In the genomic region with DNA sequence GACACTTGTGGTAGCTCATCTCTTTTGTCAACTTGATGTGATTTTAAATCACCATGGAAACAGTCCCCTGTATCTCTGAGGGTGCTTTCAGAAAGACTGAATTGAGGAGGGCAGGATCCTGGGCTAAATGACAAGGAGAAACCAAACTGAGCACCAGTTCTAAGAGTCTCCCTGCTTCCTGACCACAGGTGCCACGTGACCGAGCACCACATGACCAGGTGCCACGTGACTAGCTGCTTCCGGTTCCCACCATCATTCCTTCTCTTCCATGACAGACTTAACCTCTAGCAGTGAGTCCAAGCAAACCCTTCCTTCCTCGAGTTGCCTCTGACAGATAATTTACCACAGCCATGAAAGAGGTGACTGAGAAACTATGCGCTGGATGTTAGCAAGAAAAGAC, we compare ENCODE assay signal across 17 mouse cellular contexts.
"Had no signal": no experiment of that assay in that cellular context is flagged by ENCODE, and none has a peak within 500 bp of the region (broad histone marks: within the 10 kb centered on the region; RNA-seq: fewer than 3 reads in every experiment).

No protein-coding gene starts in this region.

- H3K9me3 ChIP-seq: limb, embryonic 12.5 days; limb, embryonic 15.5 days; midbrain, embryonic 12.5 days; midbrain, embryonic 15.5 days; neural tube, embryonic 13.5 days had no signal

- H3K27me3 ChIP-seq: limb, embryonic 15.5 days; midbrain, embryonic 12.5 days; midbrain, embryonic 15.5 days; neural tube, embryonic 13.5 days had no signal

- H3K36me3 ChIP-seq: limb, embryonic 12.5 days; limb, embryonic 15.5 days; midbrain, embryonic 12.5 days; midbrain, embryonic 15.5 days; neural tube, embryonic 13.5 days had no signal

- ATAC-seq: liver, postnatal 0 days; lung, postnatal 0 days; midbrain, embryonic 15.5 days had no signal

- H3K27ac ChIP-seq: limb, embryonic 12.5 days; limb, embryonic 15.5 days; liver, embryonic 14.5 days; macrophage; midbrain, embryonic 12.5 days; midbrain, embryonic 15.5 days; neural tube, embryonic 13.5 days had no signal

- H3K4me3 ChIP-seq: limb, embryonic 12.5 days; limb, embryonic 15.5 days; midbrain, embryonic 12.5 days; midbrain, embryonic 15.5 days; neural tube, embryonic 13.5 days had no signal

- DNase-seq: kidney, adult 9 months; kidney, postnatal 14 days; left cerebral cortex, postnatal 4 days; liver, postnatal 0 days; lung, embryonic 14.5 days; retina, postnatal 1 day; right cerebral cortex, postnatal 25 days; thymus, adult 18-20 months; thymus, postnatal 36 days had no signal

- H3K4me1 ChIP-seq: limb, embryonic 12.5 days; limb, embryonic 15.5 days; midbrain, embryonic 12.5 days; midbrain, embryonic 15.5 days; neural tube, embryonic 13.5 days had no signal
